Mouse (Mus musculus): ENCODE data around the gene Crybb2.
A peak's percentile ranks its signal among the peaks of the same experiment; 100 is the strongest.
"Not testable (repeated sequence)": the region's sequence is repeated elsewhere in the genome, so short reads cannot be mapped to it uniquely, and the experiment has no call there.

Gene Crybb2

GRCm38 (mm10) chr5:113070017-113070416, at the start of gene Crybb2:
Gene Crybb2, minus strand, starts transcription at chr5:113070117.
- no peak for DNase-seq (ENCODE audit: low read depth)

DNA sequence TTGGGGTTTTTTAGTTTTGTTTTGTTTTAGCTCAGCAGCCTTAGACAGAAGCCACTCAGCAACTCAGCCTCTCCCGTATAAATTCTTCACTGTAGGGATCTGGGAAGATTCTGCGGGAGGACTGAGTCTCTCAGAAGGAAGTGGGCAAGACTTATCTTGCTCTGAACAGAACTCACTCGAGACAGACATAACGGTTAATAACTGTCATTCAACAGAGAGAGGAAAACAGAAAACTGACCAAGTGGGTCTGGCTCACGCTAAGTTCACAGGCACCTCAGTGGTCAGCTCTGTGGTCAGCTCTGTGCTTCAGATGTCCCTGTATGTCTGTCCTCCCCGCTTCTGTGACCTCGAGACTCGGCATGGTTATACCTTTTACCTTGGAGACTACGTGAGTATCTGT, 49.4 kb upstream of the Crybb2 start:
- DNase-seq (ENCODE audit: low read depth): no peak

DNA sequence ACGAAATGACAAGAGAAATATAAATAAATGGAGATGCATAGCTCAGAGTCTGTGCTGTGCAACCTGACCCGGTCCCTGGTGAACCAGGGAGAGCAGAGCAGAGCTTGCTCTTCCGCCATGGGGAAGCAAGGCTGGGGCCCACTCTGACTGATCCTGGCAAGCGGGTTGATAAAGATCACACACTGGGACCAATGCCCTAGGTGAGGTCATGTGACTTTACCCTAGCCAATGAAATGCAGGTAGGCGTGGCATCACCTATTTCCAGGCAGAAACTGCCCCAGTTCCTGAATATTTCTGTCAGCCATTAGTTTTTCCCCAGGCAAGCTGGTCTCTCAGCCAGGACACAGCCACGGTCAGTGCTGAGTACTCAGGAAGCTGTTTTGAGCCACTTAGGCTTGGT, 48.8 kb upstream of the Crybb2 start:
- DNase-seq (ENCODE audit: low read depth): no peak

GRCm38 (mm10) chr5:113117361-113117760, 47.4 kb upstream of the Crybb2 start:
- no peak for DNase-seq (ENCODE audit: low read depth)

- no peak for DNase-seq (ENCODE audit: low read depth)
Measured at GRCm38 (mm10) chr5:113115896-113116295, 46.0 kb upstream of the Crybb2 start.

DNA sequence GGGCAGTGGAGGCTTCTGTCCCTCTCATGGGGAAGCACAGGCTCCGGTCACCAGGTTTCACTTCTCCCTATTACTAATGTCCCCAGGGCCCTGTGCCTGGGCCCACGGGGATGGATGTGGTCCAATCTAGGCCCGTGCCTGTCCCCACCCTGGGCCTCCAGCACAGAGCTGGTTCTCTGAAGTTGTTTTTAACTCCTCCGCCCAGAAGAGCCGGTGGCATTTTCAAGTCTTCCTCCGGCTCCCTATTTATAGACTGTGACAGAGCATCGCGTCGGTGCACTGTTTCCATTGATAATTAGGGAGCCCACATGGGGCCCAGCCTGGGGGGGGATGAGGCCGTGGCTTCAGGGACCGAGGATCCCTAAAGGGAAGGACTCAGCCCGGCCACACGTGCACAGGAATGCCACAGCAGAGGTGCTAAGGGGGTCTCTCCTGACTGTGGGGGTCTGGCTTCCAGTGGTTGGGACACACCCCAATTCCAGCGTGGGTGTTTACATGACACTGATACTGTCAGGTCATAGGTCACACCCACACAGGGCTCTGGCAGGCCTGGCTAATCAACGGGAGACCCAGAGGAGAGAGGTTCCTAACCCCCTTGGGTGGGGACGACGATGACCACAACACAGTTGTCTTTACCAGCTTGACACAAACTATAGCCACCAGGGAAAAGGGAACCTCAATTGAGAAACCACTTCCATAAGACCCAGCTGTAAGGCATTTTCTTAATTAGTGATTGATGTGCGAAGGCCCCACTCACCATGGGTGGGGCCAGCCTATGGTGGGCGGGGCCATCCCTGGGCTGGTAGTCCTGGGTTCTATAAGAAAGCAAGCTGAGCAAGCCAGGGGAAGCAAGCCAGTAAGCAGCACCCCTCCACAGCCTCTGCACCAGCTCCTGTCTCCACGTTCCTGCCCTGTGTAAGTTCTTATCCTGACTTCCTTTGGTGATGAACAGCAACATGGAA, 44.6 kb upstream of the Crybb2 start:
- DNase-seq (ENCODE audit: low read depth): no peak

GRCm38 (mm10) chr5:113113120-113113519, 43.2 kb upstream of the Crybb2 start:
- DNase-seq (ENCODE audit: low read depth): no peak

DNA sequence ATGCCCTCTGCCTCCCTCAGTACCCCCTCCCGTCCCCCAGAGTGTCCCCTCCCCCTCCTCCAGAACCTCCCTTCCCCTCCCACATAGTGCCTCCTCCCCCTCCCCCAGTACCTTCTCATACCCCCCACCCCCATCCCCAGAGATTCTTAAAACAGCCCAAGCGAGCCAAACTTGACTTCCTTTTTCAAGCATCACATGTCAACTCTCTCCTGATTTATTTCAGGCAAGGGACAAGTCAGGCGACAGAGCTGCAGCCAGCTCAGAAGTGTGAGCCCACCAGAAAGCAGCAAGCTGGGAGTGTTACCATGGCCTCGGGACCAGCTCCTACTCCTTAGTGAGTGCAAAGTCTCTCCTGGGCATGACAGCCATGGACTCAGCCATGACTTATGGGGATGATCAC, 41.4 kb upstream of the Crybb2 start:
- no peak for DNase-seq (ENCODE audit: low read depth)

- DNase-seq (ENCODE audit: low read depth): no peak
Measured at GRCm38 (mm10) chr5:113110929-113111328, 41.0 kb upstream of the Crybb2 start.

- DNase-seq (ENCODE audit: low read depth): not testable (repeated sequence)
Measured at GRCm38 (mm10) chr5:113109651-113110050, 39.7 kb upstream of the Crybb2 start.

DNA sequence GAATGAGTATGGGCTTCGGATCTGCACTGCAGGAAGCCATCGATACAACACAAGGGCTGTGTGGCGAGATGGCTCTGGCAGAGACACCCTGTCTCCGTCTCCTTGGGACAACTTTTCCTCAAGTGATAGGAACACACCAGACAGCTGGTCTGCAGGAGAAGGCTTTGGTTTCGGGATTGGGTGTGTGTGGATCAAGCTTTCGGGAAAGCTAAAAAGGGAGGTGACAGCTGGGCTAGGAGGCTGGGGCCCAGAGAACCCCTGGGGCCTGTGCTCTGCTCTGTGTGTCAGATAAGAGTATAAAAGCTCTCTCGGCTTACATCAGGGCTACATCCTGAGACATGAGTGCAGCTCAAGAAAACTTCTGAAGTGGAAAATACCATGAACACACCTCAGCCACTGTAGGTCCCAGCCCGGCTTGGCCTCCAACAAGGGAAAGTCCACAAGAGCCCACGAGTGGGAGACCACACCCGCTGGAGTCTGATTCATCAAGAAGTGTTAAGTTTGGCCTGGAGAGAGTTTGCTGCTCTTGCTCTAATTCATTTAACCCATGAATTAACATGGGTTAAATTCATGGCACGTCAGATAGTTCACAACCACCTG, 38.3 kb upstream of the Crybb2 start:
- DNase-seq (ENCODE audit: low read depth): no peak

DNA sequence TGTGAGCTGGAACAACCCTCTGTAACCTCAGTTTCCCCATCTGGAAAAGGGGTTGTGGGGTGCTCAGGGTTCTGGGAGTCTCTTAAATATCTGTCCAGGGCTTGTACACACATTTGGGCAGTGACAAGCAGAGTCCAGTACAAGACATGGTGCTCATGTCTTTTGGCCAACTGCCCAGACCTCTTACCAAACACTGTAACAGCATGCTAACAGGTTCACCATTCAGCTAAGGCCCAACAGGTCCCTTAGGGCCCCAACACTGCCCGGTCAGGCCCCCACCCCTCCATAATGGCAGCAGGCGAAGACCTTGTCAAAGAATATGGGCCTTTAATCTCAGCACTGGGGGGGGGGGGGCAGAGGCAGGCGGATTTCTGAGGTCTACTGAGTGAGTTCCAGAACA, 37.8 kb upstream of the Crybb2 start:
- no peak for DNase-seq (ENCODE audit: low read depth)

DNA sequence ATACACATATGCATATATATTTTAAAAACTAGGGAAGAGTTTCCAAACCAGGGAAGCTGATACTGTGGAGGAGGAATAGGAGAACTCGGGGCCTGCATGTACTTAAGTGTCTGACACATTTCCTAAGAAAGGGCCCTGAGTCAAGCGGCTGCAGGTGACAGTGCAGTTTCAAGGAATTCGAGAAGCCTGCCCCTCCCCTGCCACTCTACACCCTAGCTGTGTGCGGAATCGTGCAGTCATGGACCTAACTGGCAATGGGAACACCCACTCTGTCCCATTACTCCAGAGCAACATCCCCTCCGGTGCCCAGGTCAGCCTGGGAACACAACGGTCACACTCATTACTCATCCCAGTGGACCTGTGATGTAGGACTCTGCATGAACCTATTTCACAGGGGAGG, 36.7 kb upstream of the Crybb2 start:
- no peak for DNase-seq (ENCODE audit: low read depth)

DNA sequence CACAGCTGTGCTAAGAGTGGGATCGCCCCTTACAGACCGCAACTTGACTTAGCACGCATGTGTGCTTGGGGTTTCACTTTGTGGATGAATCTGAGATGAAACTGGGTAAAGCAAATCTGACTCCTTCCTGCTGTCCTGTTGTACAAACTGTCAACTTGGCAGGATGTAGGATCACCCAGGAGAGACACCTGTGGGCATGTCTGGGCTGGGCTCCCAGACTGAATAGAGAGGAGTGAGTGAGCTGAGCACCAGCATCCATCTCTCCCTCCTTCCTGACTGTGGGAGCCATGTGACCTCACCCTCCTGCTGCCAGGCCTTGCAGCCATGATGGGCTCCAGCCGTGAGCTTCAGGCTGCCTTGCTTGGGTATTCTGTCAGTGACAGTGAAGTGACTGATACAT, 35.6 kb upstream of the Crybb2 start:
- no peak for DNase-seq (ENCODE audit: low read depth)

DNA sequence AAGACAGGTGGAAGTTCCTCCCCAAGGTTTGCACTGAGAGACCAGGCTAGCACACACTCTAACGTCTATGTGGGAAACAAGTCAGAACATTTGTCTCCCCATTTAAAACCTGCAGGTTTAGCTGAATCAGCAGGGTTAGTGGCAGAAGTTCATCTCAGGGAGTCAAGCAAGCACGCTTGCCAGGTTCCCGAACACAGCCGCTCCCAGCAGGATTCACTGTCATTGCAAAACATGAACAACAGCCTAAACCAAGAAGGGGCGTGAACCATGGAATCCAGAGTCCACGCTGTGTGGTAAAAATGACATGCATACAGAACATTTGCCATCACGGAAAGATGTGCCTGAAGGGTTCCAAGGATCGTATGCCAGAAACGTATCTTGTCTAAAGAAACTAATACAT, 35.1 kb upstream of the Crybb2 start:
- DNase-seq (ENCODE audit: low read depth): no peak

DNA sequence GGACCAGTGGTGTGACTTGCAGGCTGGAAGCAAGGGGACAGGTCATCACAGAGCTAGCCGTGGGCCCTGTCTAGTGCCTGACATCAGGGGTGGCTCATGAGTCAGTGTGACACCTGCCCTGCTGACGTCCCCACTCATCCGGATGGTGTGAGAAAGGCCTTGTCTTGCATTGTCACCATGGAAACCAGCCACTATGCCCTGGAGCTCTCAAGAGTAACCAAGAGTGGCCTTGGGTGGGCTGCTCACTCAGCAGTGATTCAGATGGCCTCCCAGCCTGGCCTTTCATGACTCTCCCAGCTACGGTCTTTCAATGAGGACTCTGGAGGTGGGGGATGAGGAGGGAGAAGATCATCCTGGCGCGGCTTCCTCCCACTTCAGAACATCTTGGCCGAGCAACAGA, 32.5 kb upstream of the Crybb2 start:
- no peak for DNase-seq (ENCODE audit: low read depth)

DNA sequence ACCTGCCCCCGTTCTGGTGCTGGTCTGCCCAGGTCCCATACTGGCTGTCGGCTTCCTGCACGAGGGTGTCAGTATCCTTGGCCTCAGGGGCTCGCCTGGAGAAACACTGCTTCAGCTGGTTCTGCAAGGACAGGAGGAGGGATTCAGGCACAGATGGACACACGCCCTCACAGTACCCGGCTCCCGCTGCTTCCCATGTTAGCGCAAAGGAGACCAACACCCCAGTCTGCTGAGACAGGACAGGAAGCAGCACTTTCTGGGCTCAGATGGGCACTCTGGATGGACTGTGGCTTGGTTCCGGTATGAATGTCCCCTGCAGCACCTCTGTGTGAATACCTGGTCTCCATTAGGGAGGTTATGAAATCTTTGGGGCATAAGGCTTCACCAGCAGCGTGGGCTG, 31.5 kb upstream of the Crybb2 start:
- DNase-seq (ENCODE audit: low read depth): no peak

- no peak for DNase-seq (ENCODE audit: low read depth)
Measured at GRCm38 (mm10) chr5:113100422-113100821, 30.5 kb upstream of the Crybb2 start.

DNA sequence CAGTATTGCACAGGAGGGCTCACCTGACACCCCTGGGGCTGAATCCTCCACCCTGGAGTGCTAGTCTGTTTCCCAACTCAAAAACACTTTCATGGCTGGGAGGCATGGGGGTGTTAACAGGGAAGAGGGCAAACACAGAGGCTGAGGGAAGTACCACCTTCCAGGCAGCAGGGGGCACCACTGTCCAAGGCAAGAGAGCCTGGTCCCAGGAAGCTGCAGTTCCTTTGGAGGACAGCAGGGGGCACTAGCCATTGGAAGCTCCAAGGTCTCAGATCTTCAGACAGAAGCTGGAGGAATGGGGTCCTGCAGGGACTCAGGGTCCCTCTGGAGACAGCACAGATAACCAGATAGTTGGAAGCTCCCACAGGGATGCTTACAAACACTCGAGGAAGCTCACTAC, 29.6 kb upstream of the Crybb2 start:
- DNase-seq (ENCODE audit: low read depth): peak; percentile 79

DNA sequence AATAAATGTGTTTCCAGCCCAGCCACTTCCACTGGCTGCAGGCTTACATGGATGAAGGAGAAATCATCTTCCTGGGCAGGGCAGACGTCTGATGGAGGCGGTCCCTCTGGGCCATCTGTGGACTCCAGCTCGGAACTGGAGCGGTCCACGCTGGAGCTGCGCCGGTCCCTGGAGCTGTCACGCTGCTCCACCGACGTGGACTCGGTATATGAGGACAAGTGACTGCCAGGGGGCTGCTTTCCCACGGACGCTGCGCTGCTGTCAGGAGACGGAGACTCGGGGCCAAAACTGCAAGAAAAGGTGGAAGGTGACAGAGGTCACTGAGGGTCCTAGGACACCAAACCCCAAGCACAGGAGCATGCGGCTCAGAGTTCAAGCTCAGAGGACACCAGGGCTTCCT, 27.6 kb upstream of the Crybb2 start:
- no peak for DNase-seq (ENCODE audit: low read depth)

DNA sequence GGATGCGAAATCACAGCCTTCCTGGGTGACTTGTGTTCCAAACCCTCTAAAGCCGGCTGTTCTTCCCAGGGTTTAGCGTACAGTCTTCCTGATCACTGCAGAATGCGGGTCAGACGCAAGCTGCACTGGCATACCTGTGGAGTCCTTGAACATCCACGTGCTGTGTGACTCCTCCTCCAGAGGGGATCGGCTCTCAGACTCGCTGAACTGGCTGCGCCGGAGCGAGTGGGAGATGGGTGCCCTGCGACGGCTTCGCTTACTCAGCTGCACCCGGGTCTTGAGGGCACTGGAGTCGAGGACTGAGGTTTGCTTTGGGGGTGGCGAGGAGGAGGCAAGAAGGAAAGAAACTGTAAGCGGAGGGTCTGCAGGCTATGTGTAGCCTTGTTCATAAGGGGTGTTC, 25.5 kb upstream of the Crybb2 start:
- no peak for DNase-seq (ENCODE audit: low read depth)

- DNase-seq (ENCODE audit: low read depth): no peak
Measured at GRCm38 (mm10) chr5:113092406-113092805, 22.5 kb upstream of the Crybb2 start.

GRCm38 (mm10) chr5:113091162-113091561, 21.2 kb upstream of the Crybb2 start:
- DNase-seq (ENCODE audit: low read depth): no peak

DNA sequence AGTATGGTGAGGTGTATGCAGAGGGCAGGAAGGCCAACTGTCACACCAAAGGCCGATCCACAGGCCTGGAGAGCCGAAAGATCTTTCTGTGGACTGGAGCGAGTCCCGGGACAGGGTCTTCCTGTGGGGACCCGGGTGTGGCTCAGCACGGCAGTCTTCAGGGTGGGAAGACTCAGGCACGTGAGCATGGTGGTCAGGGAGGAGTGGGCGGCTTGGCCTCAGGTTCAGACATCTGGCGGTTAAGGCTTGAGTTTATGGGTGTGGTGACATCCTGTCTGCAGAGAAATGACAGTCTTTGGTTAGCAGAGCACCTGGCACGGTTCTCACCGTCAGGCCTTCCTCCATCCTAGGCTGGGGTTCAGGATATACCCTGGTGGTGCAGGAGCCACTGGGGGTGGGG, 20.8 kb upstream of the Crybb2 start:
- no peak for DNase-seq (ENCODE audit: low read depth)

All from c-Kit-positive CD71-negative TER-119-negative erythroid progenitor cells, embryonic 14.5 days (primary cell).